Mouse (Mus musculus) heart, adult 18-20 months (tissue): ENCODE results near the gene Syt6. TPM values are rescaled to one million over a fixed set of nuclear protein-coding genes. Genes with fewer than 3 reads are reported as not detected.

Source experiments
- DNase-seq, 2 experiments: peaks; one replicate each; pipeline ENCODE4 v3.0.0; 2021 to 2022; ENCODE audit warnings: mixed read lengths in 1 of 2
- long read RNA-seq, 2 experiments: library from polyadenylated mRNA; stranded (forward); transcript quantifications; one replicate each; pipeline ENCODE4 v2.0.0; 2021
- total RNA-seq, 2 experiments: library from RNA; stranded (reverse); gene quantifications; 2 replicates each; pipeline ENCODE4 v1.2.3; 2021

Syt6 gene
- total RNA-seq, result not detected
- long read RNA-seq, experiment 1, result 0 reads
- long read RNA-seq, experiment 2, result 0 reads

- no peak for DNase-seq
These were observed at the start of gene Syt6 for GRCm38 (mm10) chr3:103575156-103575892. Syt6 (plus strand) TSS chr3:103575231.

GRCm38 (mm10) chr3:103526201-103526704, 48.8 kb upstream of the Syt6 start:
- no peak for DNase-seq

DNA sequence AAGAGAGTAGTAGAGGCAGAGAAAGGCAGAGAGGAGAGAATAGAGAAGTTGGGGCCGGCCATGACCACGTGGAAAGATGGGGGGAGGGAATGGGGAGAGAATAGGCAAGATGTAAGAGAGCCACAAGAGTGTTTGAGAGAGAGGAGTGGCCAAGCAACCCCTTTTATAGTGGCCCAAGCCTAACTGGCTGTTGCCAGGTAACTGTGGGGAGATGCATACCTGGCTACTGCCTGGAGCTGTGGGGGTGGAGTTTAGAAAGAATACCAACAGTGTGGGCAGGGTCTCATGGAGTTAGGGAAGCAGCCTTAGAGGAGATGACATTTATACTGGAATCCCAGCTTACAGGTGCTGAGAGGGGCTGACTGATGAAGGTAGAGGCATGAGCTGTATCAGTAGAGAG, 48.2 kb upstream of the Syt6 start:
- no peak for DNase-seq

DNA sequence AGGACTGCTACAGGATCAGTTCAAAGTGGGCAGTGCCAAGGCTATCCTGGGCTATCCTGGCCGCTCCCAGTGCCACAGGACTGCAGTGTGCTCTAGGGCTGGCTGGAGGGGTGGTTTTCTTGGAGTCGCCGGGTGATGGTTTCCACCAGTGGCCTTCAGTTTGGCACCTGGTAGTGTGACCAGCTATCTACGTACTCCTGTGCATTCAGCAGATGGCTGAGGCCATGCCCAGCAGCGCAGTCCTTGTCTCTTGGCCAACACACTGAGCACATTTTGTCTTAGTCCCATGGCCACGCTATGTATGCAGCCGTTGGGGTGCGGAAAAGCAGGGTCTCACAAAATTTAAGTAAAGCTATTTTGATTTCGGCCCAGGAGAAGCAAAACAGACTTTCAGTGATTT, 41.0 kb upstream of the Syt6 start:
- no peak for DNase-seq

GRCm38 (mm10) chr3:103535207-103535606, 39.8 kb upstream of the Syt6 start:
- DNase-seq, result no peak

DNA sequence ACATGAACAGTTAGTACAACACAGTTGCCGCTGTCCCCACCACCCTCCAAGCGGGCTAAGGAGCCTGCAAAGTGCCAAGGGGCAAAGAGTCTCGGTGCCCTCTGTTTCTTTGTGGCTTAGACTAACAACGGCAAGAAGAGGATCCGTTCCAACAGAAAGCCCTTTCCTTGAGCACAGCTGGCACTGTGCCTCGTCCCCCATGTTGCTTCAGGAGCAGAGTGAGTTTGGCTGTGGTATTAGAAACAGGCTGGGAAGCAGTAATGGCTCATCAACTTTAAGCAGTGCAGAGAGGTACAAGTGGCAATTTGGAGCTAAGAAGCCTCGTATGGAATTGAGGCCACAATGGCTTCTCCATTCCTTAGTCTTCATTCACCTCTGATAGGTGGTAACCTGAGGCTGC, 35.9 kb upstream of the Syt6 start:
- no peak for DNase-seq

GRCm38 (mm10) chr3:103546166-103546565, 28.9 kb upstream of the Syt6 start:
- DNase-seq, result no peak

- no peak for DNase-seq
These were observed 28.4 kb upstream of the Syt6 start for GRCm38 (mm10) chr3:103546626-103547025.

GRCm38 (mm10) chr3:103550236-103550635, 24.8 kb upstream of the Syt6 start:
- DNase-seq, result no peak

DNA sequence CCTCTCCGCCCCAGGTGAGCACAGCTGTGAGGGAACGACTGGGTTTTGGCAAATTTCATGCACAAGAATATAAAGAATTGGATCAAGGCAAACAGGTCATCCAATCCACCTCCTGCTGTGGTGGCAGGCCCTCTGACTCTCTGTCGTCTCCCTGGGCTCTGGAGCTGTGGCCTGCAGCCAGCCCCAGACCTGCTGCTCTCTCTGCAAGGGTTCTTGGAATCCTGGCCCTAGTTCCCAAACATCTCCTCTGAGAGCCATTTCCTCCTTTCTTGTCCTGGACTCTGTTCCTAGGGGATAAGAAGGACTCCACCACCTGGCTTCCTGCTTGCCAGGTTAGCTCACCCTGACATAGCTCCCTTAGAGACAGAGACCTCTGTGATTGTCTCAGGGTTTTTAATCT, 7.8 kb upstream of the Syt6 start:
- DNase-seq, result no peak

- no peak for DNase-seq
These were observed 2.5 kb upstream of the Syt6 start for GRCm38 (mm10) chr3:103572526-103572925.

DNA sequence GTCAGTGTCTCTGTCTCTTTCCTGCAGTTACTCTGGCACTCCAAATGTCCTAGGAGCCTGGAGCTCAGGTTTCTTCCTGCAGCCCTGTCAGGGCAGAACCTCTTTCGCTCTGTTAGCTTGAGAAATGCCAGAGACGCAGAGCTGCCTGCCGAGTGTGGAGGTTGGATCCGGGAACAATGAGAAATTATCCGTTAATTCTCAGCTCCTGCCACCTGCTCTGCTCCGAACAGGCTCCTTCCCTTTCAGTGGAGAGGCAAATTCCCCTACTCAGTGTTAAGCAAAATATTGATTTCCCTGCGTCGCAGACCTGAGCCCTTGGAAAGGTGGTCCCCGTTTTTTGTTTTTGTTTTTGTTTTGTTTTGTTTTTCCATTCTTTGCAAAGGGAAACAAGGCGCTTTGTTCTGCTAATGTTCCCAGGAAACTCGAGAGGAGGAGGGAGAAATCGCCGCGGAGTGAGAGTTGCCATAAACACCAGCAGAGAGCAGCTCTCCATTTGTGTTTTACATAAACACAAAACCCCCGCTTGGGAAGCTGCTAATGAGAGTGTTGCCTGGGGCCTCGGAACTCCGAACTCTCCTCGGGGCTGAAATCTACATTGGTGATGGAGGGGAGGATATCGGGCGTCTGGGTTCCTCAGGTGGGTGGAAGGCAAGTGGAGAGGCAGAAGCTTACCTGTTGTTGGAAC, 1.8 kb upstream of the Syt6 start:
- DNase-seq, result no peak

GRCm38 (mm10) chr3:103573791-103574166, 1.3 kb upstream of the Syt6 start:
- DNase-seq, result peak; percentile 23 to 76

- DNase-seq, result no peak
These were observed 370 bp upstream of the Syt6 start for GRCm38 (mm10) chr3:103574566-103575155.

GRCm38 (mm10) chr3:103575893-103576641, 1.0 kb downstream of the Syt6 start:
- DNase-seq, result no peak

- no peak for DNase-seq
These were observed 12.1 kb downstream of the Syt6 start for GRCm38 (mm10) chr3:103587136-103587535.

DNA sequence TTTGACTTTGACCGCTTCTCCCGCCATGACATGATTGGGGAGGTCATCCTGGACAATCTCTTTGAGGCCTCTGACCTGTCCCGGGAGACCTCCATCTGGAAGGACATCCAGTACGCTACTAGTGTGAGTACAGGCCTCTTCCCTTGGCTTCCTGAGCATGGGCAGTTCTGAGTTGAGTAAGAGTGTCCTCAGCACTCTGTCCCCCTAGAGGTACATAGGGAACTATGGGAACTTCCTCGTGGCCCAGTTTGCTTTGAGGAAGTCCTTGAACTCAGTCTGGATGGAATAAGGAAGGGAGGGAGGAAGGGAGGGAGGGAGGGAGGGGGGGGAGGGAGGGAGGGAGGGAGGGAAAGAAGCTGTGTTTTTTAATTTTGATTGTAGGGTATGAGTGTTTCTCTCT, 12.6 kb downstream of the Syt6 start:
- DNase-seq, result no peak

DNA sequence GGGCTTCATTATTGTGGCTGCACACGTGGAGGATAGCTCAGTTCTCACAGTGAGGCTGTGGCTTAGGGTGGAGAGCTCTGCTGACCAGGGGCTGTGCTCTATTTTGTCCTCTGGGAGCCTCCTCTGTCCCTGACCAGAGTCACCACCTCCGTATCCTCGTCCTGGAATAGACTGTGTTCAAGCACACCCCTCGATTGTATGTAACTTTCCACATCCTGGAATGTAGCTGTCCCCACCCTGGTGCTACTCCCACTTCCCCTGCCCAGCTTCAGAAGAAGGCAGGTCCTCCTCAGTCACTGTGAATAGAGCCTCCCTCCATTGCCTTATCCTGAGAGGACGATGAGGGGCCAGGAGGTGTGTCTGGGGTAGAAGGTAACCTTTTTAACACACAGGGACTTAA, 14.6 kb downstream of the Syt6 start:
- peak in 1 of 2 experiments; percentile 56 for DNase-seq

DNA sequence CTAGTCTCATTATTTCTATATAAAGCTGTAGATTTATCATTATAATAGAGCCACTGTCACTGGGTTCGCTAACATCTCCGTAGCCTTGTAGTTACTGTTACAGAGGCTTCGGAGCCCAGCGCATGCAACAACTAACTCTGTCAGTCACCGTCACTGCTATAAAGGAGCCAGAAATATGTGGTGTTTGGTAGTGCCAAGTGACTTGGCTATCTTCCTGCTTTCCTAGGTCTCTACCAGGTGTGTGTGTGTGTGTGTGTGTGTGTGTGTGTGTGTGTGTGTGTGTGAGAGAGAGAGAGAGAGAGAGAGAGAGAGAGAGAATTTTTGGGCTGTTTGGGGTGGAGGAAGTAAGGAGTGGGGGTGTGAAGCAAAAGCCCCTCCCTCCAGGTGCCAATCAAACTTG, 17.6 kb downstream of the Syt6 start:
- DNase-seq, result no peak

- DNase-seq, result no peak
These were observed 18.6 kb downstream of the Syt6 start for GRCm38 (mm10) chr3:103593631-103594030.

GRCm38 (mm10) chr3:103595271-103595810, 20.3 kb downstream of the Syt6 start:
- no peak for DNase-seq

DNA sequence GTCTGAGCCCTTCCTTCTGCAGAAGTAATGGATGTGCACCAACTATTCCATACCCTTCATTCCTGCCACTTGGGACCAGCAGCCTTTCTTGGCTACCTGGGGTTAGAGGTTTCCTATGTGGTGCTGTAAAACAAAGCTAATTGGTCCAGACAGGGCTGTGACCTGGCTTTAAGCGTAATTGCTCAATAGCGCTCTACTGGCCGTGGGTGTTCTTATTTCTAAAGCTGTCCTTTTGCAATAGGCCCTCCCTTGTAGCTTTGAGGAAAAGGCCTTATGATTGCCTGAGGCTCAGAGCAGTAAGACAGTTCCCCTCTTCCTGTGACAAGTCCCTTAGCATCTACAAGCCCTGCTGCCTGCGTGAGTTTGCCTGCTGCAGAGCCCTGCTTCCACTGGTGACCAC, 22.6 kb downstream of the Syt6 start:
- no peak for DNase-seq
